Mouse (Mus musculus) E14TG2a.4 (cell line): Measurements from ENCODE around the gene Ppp1r18.

Experiments used
- H3K27me3 ChIP-seq: 2 replicates; pipeline ENCODE4 v1.6.1; 2014; ENCODE audit warnings: low read length, control low read depth; ENCODE audit not compliant: insufficient read depth
- H3K36me3 ChIP-seq: 2 replicates; pipeline ENCODE4 v1.6.1; 2014; ENCODE audit warnings: low read length, control low read depth; ENCODE audit not compliant: insufficient read depth
- H3K4me1 ChIP-seq: replicated peaks from 2 replicates; pipeline ENCODE4 v1.6.1; 2014; ENCODE audit warnings: low read depth, low read length, control low read depth
- H3K4me3 ChIP-seq: replicated peaks from 2 replicates; pipeline ENCODE4 v1.5.1; 2014; ENCODE audit warnings: mild to moderate bottlenecking, low read length
- H3K9me3 ChIP-seq: 2 replicates; pipeline ENCODE4 v1.6.1; 2014; ENCODE audit warnings: low read length, control low read depth
- CTCF ChIP-seq: conservative IDR thresholded peaks from 2 replicates; pipeline ENCODE4 v1.5.1; 2014; ENCODE audit warnings: low read length
- NANOG ChIP-seq: IDR thresholded peaks from 2 replicates; pipeline ENCODE4 v1.6.1; 2014; ENCODE audit warnings: borderline replicate concordance, low read length, mixed read lengths
- POU5F1 ChIP-seq: IDR thresholded peaks from 2 replicates; pipeline ENCODE4 v1.6.1; 2014; ENCODE audit warnings: low read length, borderline replicate concordance

The Ppp1r18 gene

DNA sequence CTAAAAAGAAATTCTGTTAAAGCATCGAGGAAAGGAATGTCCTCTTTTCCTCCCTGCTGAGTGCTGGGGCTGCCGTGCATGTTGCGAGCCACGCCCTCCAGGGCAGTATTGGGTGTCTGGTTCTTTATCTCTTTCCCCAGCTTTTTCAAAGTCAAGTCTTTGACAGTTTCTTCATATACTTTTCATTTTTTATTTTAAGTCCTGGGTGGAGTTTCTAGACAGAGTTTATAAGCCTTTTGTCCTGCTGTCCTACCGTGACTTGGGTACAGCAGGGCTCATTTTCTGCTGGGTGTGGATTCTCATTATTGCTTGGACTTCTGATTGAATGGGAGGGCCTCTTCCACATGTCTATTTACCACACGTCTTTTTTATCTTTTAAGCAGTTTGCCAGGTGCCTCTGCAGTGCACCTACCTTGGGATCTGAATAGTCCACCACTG lies 54.5 kb downstream of the Ppp1r18 start:
- H3K9me3 ChIP-seq = no peaks in the 10 kb centered on the region
- peaks cover 69% of the 10 kb centered on the region for H3K36me3 ChIP-seq
- no peak for TF ChIP-seq NANOG
- TF ChIP-seq POU5F1 = no peak
- no peak for TF ChIP-seq CTCF
- H3K4me1 ChIP-seq = peaks cover 44% of the 10 kb centered on the region
- peak overlapping the region; percentile 99 for H3K4me3 ChIP-seq
- no peaks in the 10 kb centered on the region for H3K27me3 ChIP-seq

DNA sequence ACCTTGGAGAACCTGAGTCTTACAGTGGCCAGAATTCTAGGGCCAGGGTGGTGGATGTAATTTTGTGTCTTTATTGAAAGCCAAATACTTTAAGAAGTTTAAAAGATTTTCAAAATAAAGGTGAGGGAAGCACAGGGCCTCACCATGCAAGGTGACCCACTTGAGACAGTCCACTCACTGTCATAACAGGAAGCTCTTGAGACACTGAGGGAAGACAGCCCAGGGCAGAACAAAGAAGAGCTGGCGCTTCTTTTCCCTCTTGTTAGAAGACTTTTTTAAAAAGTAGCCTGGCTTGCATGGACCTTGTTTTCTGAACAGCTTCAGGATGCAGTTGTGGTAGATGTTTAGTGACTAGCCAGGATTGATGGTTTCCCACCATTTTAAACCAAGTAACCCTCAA lies 55.0 kb downstream of the Ppp1r18 start:
- Histone ChIP-seq H3K36me3 (peaks cover 72% of the 10 kb centered on the region), H3K4me1 (peaks cover 42% of the 10 kb centered on the region), H3K27me3 (no peaks in the 10 kb centered on the region), H3K4me3 (peak overlapping the region; percentile 99), H3K9me3 (no peaks in the 10 kb centered on the region)
- TF ChIP-seq POU5F1 (no peak), CTCF (no peak), NANOG (no peak)

DNA sequence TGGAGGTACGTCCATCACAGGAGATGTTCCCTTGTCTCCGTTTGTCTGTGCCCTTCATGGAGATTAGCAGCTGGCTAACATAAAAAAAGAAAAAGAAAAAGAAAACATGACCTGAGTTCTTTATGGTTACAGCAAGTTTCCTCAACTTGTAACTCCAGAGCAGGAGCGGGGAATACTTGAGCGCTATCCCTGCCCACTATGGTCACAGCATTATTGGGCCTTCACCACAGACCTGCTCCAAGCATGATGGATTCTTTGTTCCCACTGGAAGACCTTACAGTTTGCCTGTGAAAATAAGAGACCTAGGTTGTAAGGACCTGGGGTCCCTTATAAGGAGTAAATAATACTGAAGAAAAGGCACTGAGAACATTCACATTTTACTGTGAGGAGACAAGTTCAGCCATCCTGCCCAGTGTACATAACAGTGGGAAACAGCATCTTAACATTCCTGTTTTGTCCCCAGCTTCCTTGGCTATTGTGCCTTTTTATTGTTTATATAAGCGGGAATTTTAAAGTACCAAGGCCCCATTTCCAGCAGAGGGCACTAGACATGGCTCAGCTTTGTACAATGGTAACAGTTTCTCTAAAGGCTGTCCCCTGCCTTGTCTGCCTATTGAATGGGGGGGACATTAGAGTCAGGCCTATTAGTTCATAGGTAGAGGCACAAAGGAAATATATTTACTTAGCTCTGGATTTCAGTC lies 55.6 kb downstream of the Ppp1r18 start:
- H3K9me3 ChIP-seq = no peaks in the 10 kb centered on the region
- no peak for TF ChIP-seq POU5F1
- TF ChIP-seq CTCF = peak; percentile 70
- no peak overlapping the region for H3K4me3 ChIP-seq
- H3K4me1 ChIP-seq = peaks cover 42% of the 10 kb centered on the region
- H3K27me3 ChIP-seq = no peaks in the 10 kb centered on the region
- H3K36me3 ChIP-seq = peaks cover 78% of the 10 kb centered on the region

DNA sequence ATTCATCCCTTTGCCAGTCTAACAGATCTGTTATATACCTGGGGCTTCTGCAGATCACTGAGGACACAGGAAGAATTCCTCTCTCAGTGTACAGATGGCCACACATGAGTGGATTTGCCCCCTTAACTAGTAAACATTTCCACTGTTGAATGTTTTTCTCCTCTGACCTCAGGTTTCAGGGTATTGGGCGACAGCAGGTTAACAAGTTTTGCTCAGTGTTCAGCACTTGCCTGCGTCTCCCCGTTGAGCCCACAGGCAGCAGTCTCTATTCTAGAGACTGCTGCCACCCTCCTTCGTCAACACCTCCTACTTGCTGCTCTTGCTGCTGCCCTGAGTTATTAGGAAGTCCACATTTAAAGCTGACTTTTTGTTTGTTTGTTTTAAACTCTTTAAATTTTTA lies 56.3 kb downstream of the Ppp1r18 start:
- Histone ChIP-seq H3K4me3 (no peak overlapping the region), H3K36me3 (peaks cover 85% of the 10 kb centered on the region), H3K9me3 (no peaks in the 10 kb centered on the region), H3K4me1 (peaks cover 47% of the 10 kb centered on the region), H3K27me3 (no peaks in the 10 kb centered on the region)
- TF ChIP-seq POU5F1 (no peak), CTCF (no peak), NANOG (no peak)

DNA sequence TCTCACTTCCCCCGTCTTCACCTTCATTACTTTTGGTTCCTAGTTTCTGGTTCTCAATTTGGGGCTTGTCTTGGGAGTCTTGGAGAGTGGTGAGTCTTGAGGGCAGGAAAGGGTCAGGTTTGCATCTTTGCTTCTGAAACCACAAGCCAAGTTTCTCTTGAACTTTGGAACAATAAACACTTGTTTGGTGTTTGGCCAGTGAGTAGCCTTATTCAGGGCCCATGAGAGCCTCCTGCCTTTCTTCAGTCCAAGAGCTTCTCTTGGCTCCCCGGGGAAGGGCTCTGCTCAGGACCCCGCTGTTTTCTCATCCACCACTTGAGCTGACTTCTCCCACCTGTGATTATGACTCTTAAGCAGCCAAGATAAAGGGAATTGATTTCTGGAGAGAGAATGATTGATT lies 57.2 kb downstream of the Ppp1r18 start:
- TF ChIP-seq CTCF (no peak), POU5F1 (no peak), NANOG (no peak)
- no peaks in the 10 kb centered on the region for H3K9me3 ChIP-seq
- H3K27me3 ChIP-seq = no peaks in the 10 kb centered on the region
- H3K4me1 ChIP-seq = peaks cover 47% of the 10 kb centered on the region
- no peak overlapping the region for H3K4me3 ChIP-seq
- H3K36me3 ChIP-seq = peaks cover 87% of the 10 kb centered on the region

DNA sequence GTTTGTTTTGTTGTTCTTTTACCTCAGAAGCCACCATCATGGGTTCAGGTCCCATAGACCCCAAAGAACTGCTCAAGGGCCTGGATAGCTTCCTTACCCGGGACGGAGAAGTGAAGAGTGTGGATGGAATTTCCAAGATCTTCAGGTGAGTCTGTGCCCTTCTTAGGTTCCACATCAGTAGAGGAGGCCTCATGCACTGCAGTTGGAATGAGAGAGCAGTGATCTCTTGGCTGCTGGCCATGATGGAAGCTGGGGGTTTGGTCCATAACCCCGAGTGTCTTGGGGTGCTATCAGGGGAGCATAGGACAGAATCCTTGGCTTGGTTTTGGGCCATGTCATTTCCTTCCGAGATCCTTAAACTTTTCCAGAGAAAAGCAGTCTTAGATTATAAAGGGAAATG lies 57.9 kb downstream of the Ppp1r18 start:
- Histone ChIP-seq H3K4me3 (no peak overlapping the region), H3K9me3 (no peaks in the 10 kb centered on the region), H3K4me1 (peaks cover 50% of the 10 kb centered on the region), H3K27me3 (no peaks in the 10 kb centered on the region), H3K36me3 (peaks cover 90% of the 10 kb centered on the region)
- TF ChIP-seq NANOG = no peak
- no peak for TF ChIP-seq CTCF
- no peak for TF ChIP-seq POU5F1
